8 mouse cellular contexts compared by ENCODE assay signal in genomic region chr6:146010093-146010764, GRCm38 (mm10).
DNase-seq lines count a peak whose midpoint lies in the region; ATAC-seq and TF ChIP-seq lines count a peak whose summit lies in the region.

No protein-coding gene starts in this region.

- H3K4me3 ChIP-seq in forebrain, embryonic 11.5 days (ENCODE audit: low read depth, low read length): no peak overlapping the region
- H3K4me3 ChIP-seq in layer of hippocampus, adult 2 months: no peak overlapping the region
- H3K4me3 ChIP-seq in intestine, postnatal 0 days (ENCODE audit: low read depth, low read length): no peak overlapping the region
- no peak overlapping the region for H3K4me3 ChIP-seq in liver, embryonic 11.5 days (ENCODE audit: low read depth, low read length)

- H3K36me3 ChIP-seq in forebrain, embryonic 11.5 days (ENCODE audit: control insufficient read depth, insufficient read depth, low read length): no peaks in the 10 kb centered on the region
- H3K36me3 ChIP-seq in intestine, postnatal 0 days (ENCODE audit: control insufficient read depth, insufficient read depth): no peaks in the 10 kb centered on the region
- no peaks in the 10 kb centered on the region for H3K36me3 ChIP-seq in liver, embryonic 11.5 days (ENCODE audit: control insufficient read depth, insufficient read depth, low read length)

- H3K27me3 ChIP-seq in forebrain, embryonic 11.5 days (ENCODE audit: control insufficient read depth, insufficient read depth, low read length): no peaks in the 10 kb centered on the region
- H3K27me3 ChIP-seq in intestine, postnatal 0 days (replicated peaks; ENCODE audit: control insufficient read depth, insufficient read depth, low read length): no peaks in the 10 kb centered on the region
- H3K27me3 ChIP-seq in liver, embryonic 11.5 days (replicated peaks; ENCODE audit: control insufficient read depth, insufficient read depth, low read length): no peaks in the 10 kb centered on the region

- WGBS in forebrain, embryonic 11.5 days: 73% methylated on average over 12 of the region's 12 CpGs
- 71% methylated on average over 12 of the region's 12 CpGs for WGBS in intestine, postnatal 0 days
- WGBS in liver, embryonic 11.5 days: 80% methylated on average over 12 of the region's 12 CpGs

- no peaks in the 10 kb centered on the region for H3K4me1 ChIP-seq in forebrain, embryonic 11.5 days (replicated peaks; ENCODE audit: control insufficient read depth, insufficient read depth, low read length)
- H3K4me1 ChIP-seq in intestine, postnatal 0 days (replicated peaks; ENCODE audit: control insufficient read depth, insufficient read depth, low read length): no peaks in the 10 kb centered on the region
- no peaks in the 10 kb centered on the region for H3K4me1 ChIP-seq in liver, embryonic 11.5 days (replicated peaks; ENCODE audit: control insufficient read depth, insufficient read depth, low read length)

- TF ChIP-seq CTCF in layer of hippocampus, adult 2 months (conservative IDR thresholded peaks at IDR 0.05): no peak
- TF ChIP-seq CTCF in intestine, postnatal 0 days (IDR thresholded peaks at IDR 0.05; ENCODE audit: low read depth): no peak

- intact Hi-C loops in heart, postnatal 10 days (cut with DNase I): no loop called here

- H3K4me2 ChIP-seq in forebrain, embryonic 11.5 days (ENCODE audit: low read depth, low read length, severe bottlenecking): no peak overlapping the region
- no peak overlapping the region for H3K4me2 ChIP-seq in intestine, postnatal 0 days (replicated peaks; ENCODE audit: low read depth)
- H3K4me2 ChIP-seq in liver, embryonic 11.5 days: no peak overlapping the region

- no peak overlapping the region for H3K27ac ChIP-seq in forebrain, embryonic 11.5 days (ENCODE audit: low read depth, low read length)
- peak overlapping the region; percentile 80 for H3K27ac ChIP-seq in layer of hippocampus, adult 2 months
- no peak overlapping the region for H3K27ac ChIP-seq in intestine, postnatal 0 days (ENCODE audit: low read depth, low read length)
- no peak overlapping the region for H3K27ac ChIP-seq in liver, embryonic 11.5 days (ENCODE audit: low read depth, low read length)

- H3K9me3 ChIP-seq in forebrain, embryonic 11.5 days (ENCODE audit: control insufficient read depth, low read length): no peaks in the 10 kb centered on the region
- no peaks in the 10 kb centered on the region for H3K9me3 ChIP-seq in intestine, postnatal 0 days (ENCODE audit: control insufficient read depth)
- no peaks in the 10 kb centered on the region for H3K9me3 ChIP-seq in liver, embryonic 11.5 days (ENCODE audit: control insufficient read depth, low read length)

- no peak for ATAC-seq in forebrain, embryonic 11.5 days (replicated peaks; ENCODE audit: low FRiP score)
- no peak for ATAC-seq in intestine, postnatal 0 days
- no peak for ATAC-seq in liver, embryonic 11.5 days (replicated peaks; ENCODE audit: low FRiP score)

- DNase-seq in right cerebral cortex, adult 18-20 months: peak; percentile 24
- no peak for DNase-seq in right cerebral cortex, postnatal 14 days
- DNase-seq in forebrain, embryonic 11.5 days (ENCODE audit: low spot score): peak; percentile 46
- DNase-seq in heart, postnatal 10 days: peak; percentile 82 to 84
- peak; percentile 14 to 44 for DNase-seq in layer of hippocampus, adult 2 months (ENCODE audit: low spot score in 2 of 2)
- DNase-seq in retina, embryonic 14.5 days (ENCODE audit: low spot score): peak; percentile 29
- no peak for DNase-seq in liver, embryonic 11.5 days (ENCODE audit: low spot score)

- no peak overlapping the region for H3K9ac ChIP-seq in forebrain, embryonic 11.5 days (ENCODE audit: low read length)
- H3K9ac ChIP-seq in intestine, postnatal 0 days (ENCODE audit: low read depth, low read length): no peak overlapping the region
- H3K9ac ChIP-seq in liver, embryonic 11.5 days (ENCODE audit: low read depth, low read length): no peak overlapping the region

Comparison
In these comparisons a context has a peak if more than half of its experiments do, and no peak if none do; other contexts are left out.
1. DNase-seq: peak in right cerebral cortex, adult 18-20 months (single experiment), forebrain, embryonic 11.5 days (single experiment), heart, postnatal 10 days (2 of 2), layer of hippocampus, adult 2 months (2 of 2) and retina, embryonic 14.5 days (single experiment); none in right cerebral cortex, postnatal 14 days (single experiment) and liver, embryonic 11.5 days (single experiment).